Mouse (Mus musculus): Measurements from ENCODE around the gene Mrpl23. TPM values are rescaled to one million over a fixed set of nuclear protein-coding genes. Genes with fewer than 3 reads are reported as not detected.

Mrpl23 gene
- polyA plus RNA-seq, 1 experiment, result 72.2 TPM

- peaks cover 10% of the 10 kb centered on the region for H3K36me3 ChIP-seq (ENCODE audit: control insufficient read depth, insufficient read depth)
- TF ChIP-seq USF1 (IDR thresholded peaks at IDR 0.05; ENCODE audit: low read depth), result no peak
- no peak for TF ChIP-seq FOSL1 (IDR thresholded peaks at IDR 0.05; ENCODE audit: insufficient read depth, low read length, poor library complexity, severe bottlenecking)
- TF ChIP-seq CEBPB (IDR thresholded peaks at IDR 0.05; ENCODE audit: low read depth), result no peak
- no peak for TF ChIP-seq MYOG (IDR thresholded peaks at IDR 0.05; ENCODE audit: control insufficient read depth, extremely low read depth, insufficient read length)
- no peak for TF ChIP-seq CTCF (IDR thresholded peaks at IDR 0.05; ENCODE audit: control insufficient read depth, insufficient read depth, insufficient read length)
- peak; percentile 71 for TF ChIP-seq MYOD1 (IDR thresholded peaks at IDR 0.05; ENCODE audit: control insufficient read depth, insufficient read length, low read depth)
- TF ChIP-seq MAX (IDR thresholded peaks at IDR 0.05), result no peak
- H3K79me3 ChIP-seq (ENCODE audit: low read depth), result no peaks in the 10 kb centered on the region
- H3K27me3 ChIP-seq (ENCODE audit: control insufficient read depth, insufficient read depth, insufficient read length), result no peaks in the 10 kb centered on the region
- H3ac ChIP-seq (ENCODE audit: control insufficient read depth, insufficient read length, low read depth), result no peak overlapping the region
- no peaks in the 10 kb centered on the region for H3K79me2 ChIP-seq (ENCODE audit: control insufficient read depth, insufficient read depth)
- no peak overlapping the region for H3K4me3 ChIP-seq (ENCODE audit: insufficient read depth, poor library complexity, severe bottlenecking)
Observed at GRCm38 (mm10) chr7:142499010-142499721, 33.3 kb upstream of the Mrpl23 start.

GRCm38 (mm10) chr7:142500032-142500431 is 32.5 kb upstream of the Mrpl23 start:
- H3K36me3 ChIP-seq (ENCODE audit: control insufficient read depth, insufficient read depth), result peaks cover 3% of the 10 kb centered on the region
- no peaks in the 10 kb centered on the region for H3K79me3 ChIP-seq (ENCODE audit: low read depth)
- no peak overlapping the region for H3K4me3 ChIP-seq (ENCODE audit: insufficient read depth, poor library complexity, severe bottlenecking)
- TF ChIP-seq MYOG (IDR thresholded peaks at IDR 0.05; ENCODE audit: control insufficient read depth, extremely low read depth, insufficient read length) (no peak), CEBPB (IDR thresholded peaks at IDR 0.05; ENCODE audit: low read depth) (no peak), USF1 (IDR thresholded peaks at IDR 0.05; ENCODE audit: low read depth) (no peak), CTCF (IDR thresholded peaks at IDR 0.05; ENCODE audit: control insufficient read depth, insufficient read depth, insufficient read length) (no peak), FOSL1 (IDR thresholded peaks at IDR 0.05; ENCODE audit: insufficient read depth, low read length, poor library complexity, severe bottlenecking) (no peak), MYOD1 (IDR thresholded peaks at IDR 0.05; ENCODE audit: control insufficient read depth, insufficient read length, low read depth) (no peak), MAX (IDR thresholded peaks at IDR 0.05) (no peak)
- H3K79me2 ChIP-seq (ENCODE audit: control insufficient read depth, insufficient read depth), result no peaks in the 10 kb centered on the region
- H3ac ChIP-seq (ENCODE audit: control insufficient read depth, insufficient read length, low read depth), result no peak overlapping the region
- H3K27me3 ChIP-seq (ENCODE audit: control insufficient read depth, insufficient read depth, insufficient read length), result no peaks in the 10 kb centered on the region

- Histone ChIP-seq H3K79me3 (ENCODE audit: low read depth) (no peaks in the 10 kb centered on the region), H3ac (ENCODE audit: control insufficient read depth, insufficient read length, low read depth) (no peak overlapping the region), H3K27me3 (ENCODE audit: control insufficient read depth, insufficient read depth, insufficient read length) (no peaks in the 10 kb centered on the region), H3K79me2 (ENCODE audit: control insufficient read depth, insufficient read depth) (no peaks in the 10 kb centered on the region), H3K4me3 (ENCODE audit: insufficient read depth, poor library complexity, severe bottlenecking) (no peak overlapping the region), H3K36me3 (ENCODE audit: control insufficient read depth, insufficient read depth) (no peaks in the 10 kb centered on the region)
- TF ChIP-seq MYOG (IDR thresholded peaks at IDR 0.05; ENCODE audit: control insufficient read depth, extremely low read depth, insufficient read length) (no peak), CEBPB (IDR thresholded peaks at IDR 0.05; ENCODE audit: low read depth) (no peak), FOSL1 (IDR thresholded peaks at IDR 0.05; ENCODE audit: insufficient read depth, low read length, poor library complexity, severe bottlenecking) (no peak), USF1 (IDR thresholded peaks at IDR 0.05; ENCODE audit: low read depth) (no peak), CTCF (IDR thresholded peaks at IDR 0.05; ENCODE audit: control insufficient read depth, insufficient read depth, insufficient read length) (no peak)
Observed at GRCm38 (mm10) chr7:142503206-142503605, 29.3 kb upstream of the Mrpl23 start.

GRCm38 (mm10) chr7:142505942-142506341 is 26.5 kb upstream of the Mrpl23 start:
- H3K4me3 ChIP-seq (ENCODE audit: insufficient read depth, poor library complexity, severe bottlenecking), result no peak overlapping the region
- TF ChIP-seq MYOD1 (IDR thresholded peaks at IDR 0.05; ENCODE audit: control insufficient read depth, insufficient read length, low read depth) (no peak), MAX (IDR thresholded peaks at IDR 0.05) (no peak), FOSL1 (IDR thresholded peaks at IDR 0.05; ENCODE audit: insufficient read depth, low read length, poor library complexity, severe bottlenecking) (no peak), CEBPB (IDR thresholded peaks at IDR 0.05; ENCODE audit: low read depth) (no peak), MYOG (IDR thresholded peaks at IDR 0.05; ENCODE audit: control insufficient read depth, extremely low read depth, insufficient read length) (no peak), USF1 (IDR thresholded peaks at IDR 0.05; ENCODE audit: low read depth) (no peak), CTCF (IDR thresholded peaks at IDR 0.05; ENCODE audit: control insufficient read depth, insufficient read depth, insufficient read length) (no peak)
- H3K79me3 ChIP-seq (ENCODE audit: low read depth), result no peaks in the 10 kb centered on the region
- H3K79me2 ChIP-seq (ENCODE audit: control insufficient read depth, insufficient read depth), result no peaks in the 10 kb centered on the region
- H3K36me3 ChIP-seq (ENCODE audit: control insufficient read depth, insufficient read depth), result no peaks in the 10 kb centered on the region
- no peak overlapping the region for H3ac ChIP-seq (ENCODE audit: control insufficient read depth, insufficient read length, low read depth)
- no peaks in the 10 kb centered on the region for H3K27me3 ChIP-seq (ENCODE audit: control insufficient read depth, insufficient read depth, insufficient read length)

- no peaks in the 10 kb centered on the region for H3K27me3 ChIP-seq (ENCODE audit: control insufficient read depth, insufficient read depth, insufficient read length)
Observed at GRCm38 (mm10) chr7:142506501-142506900, 26.0 kb upstream of the Mrpl23 start.

More at GRCm38 (mm10) chr7:142506501-142506900, 26.0 kb upstream of the Mrpl23 start:
- Histone ChIP-seq H3ac (ENCODE audit: control insufficient read depth, insufficient read length, low read depth) (no peak overlapping the region), H3K79me2 (ENCODE audit: control insufficient read depth, insufficient read depth) (no peaks in the 10 kb centered on the region), H3K79me3 (ENCODE audit: low read depth) (no peaks in the 10 kb centered on the region), H3K36me3 (ENCODE audit: control insufficient read depth, insufficient read depth) (no peaks in the 10 kb centered on the region), H3K4me3 (ENCODE audit: insufficient read depth, poor library complexity, severe bottlenecking) (no peak overlapping the region)
- TF ChIP-seq MAX (IDR thresholded peaks at IDR 0.05), result no peak
- TF ChIP-seq MYOG (IDR thresholded peaks at IDR 0.05; ENCODE audit: control insufficient read depth, extremely low read depth, insufficient read length), result no peak
- TF ChIP-seq FOSL1 (IDR thresholded peaks at IDR 0.05; ENCODE audit: insufficient read depth, low read length, poor library complexity, severe bottlenecking), result no peak
- TF ChIP-seq MYOD1 (IDR thresholded peaks at IDR 0.05; ENCODE audit: control insufficient read depth, insufficient read length, low read depth), result no peak
- no peak for TF ChIP-seq CTCF (IDR thresholded peaks at IDR 0.05; ENCODE audit: control insufficient read depth, insufficient read depth, insufficient read length)
- TF ChIP-seq USF1 (IDR thresholded peaks at IDR 0.05; ENCODE audit: low read depth), result no peak
- no peak for TF ChIP-seq CEBPB (IDR thresholded peaks at IDR 0.05; ENCODE audit: low read depth)
